Mouse (Mus musculus) CD4-positive naive resting alpha-beta T cell, adult 57 days (primary cell): Measurements from ENCODE around the gene Ar. TPM values are rescaled to one million over a fixed set of nuclear protein-coding genes. Genes with fewer than 3 reads are reported as not detected.

Experiments
- total RNA-seq: library from RNA; stranded (reverse); gene quantifications from one replicate; pipeline ENCODE4 v1.2.4, GENCODE M21; 2023

The Ar gene
- 8.1 TPM for total RNA-seq

GRCm38 (mm10) chrX:98148531-98149342 is at the start of gene Ar:
Gene Ar (plus strand): TSS chrX:98148769.

